Mouse (Mus musculus): Measurements from ENCODE around the gene Vmn1r178. TPM values are rescaled to one million over a fixed set of nuclear protein-coding genes. Genes with fewer than 3 reads are reported as not detected.
"Not testable (repeated sequence)": the region's sequence is repeated elsewhere in the genome, so short reads cannot be mapped to it uniquely, and the experiment has no call there.

Vmn1r178 gene
- polyA plus RNA-seq (2014; fragmentation: Nextera tagmentation; extraction: Ambion mirVana), result not detected in 2 replicates

DNA sequence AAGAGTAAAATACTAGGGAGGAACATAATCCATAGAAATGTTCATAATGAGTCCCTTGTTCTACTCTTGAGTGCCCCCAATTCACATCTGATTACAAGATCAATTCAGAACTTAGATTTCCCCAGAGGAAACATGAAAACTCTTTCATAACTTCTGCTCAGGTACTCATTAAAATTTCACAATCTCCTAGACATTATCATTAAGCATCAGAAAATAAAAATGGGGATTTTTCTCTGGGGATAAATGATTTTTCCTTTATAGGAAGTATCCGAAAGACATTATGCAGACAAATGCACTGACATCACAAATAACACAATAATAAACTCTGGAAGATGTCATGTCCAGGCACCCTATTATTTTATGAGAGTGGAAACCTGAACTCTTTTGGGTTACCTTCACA, at the start of gene Vmn1r178:
Gene Vmn1r178 (plus strand): TSS at position 301 of the 400 bp plus-strand sequence.
- Histone ChIP-seq H3K9ac (ENCODE audit: low read depth, low read length) (no peak within 1 kb of the TSS), H3K4me2 (no peak within 1 kb of the TSS), H3K4me3 (ENCODE audit: low read depth, low read length) (no peak within 1 kb of the TSS), H3K27me3 (replicated peaks; ENCODE audit: control insufficient read depth, insufficient read depth, low read length) (no peaks in the 10 kb centered on the region), H3K36me3 (ENCODE audit: control insufficient read depth, insufficient read depth, low read length) (no peaks in the 10 kb centered on the region), H3K4me1 (replicated peaks; ENCODE audit: control insufficient read depth, insufficient read depth, low read length) (no peaks in the 10 kb centered on the region), H3K9me3 (ENCODE audit: control insufficient read depth, low read length) (no peaks in the 10 kb centered on the region; the same call in 1 of the 2 replicates), H3K27ac (ENCODE audit: low read depth, low read length) (no peak within 1 kb of the TSS)
- no peak for ATAC-seq (replicated peaks; ENCODE audit: low FRiP score)
- WGBS, result 84% methylated on average over 1 of the region's 1 CpGs
- DNase-seq (ENCODE audit: low spot score), result no peak

GRCm38 (mm10) chr7:23866349-23866748, 25.5 kb upstream of the Vmn1r178 start, which contains the start of gene Vmn1r177:
Gene Vmn1r177, minus strand, starts transcription at chr7:23866449.
- not testable (repeated sequence) for ATAC-seq (replicated peaks; ENCODE audit: low FRiP score); H3K4me1 ChIP-seq (replicated peaks; ENCODE audit: control insufficient read depth, insufficient read depth, low read length); H3K9ac ChIP-seq (ENCODE audit: low read depth, low read length); H3K27ac ChIP-seq (ENCODE audit: low read depth, low read length); H3K4me3 ChIP-seq (ENCODE audit: low read depth, low read length); DNase-seq (ENCODE audit: low spot score); H3K36me3 ChIP-seq (ENCODE audit: control insufficient read depth, insufficient read depth, low read length); H3K27me3 ChIP-seq (replicated peaks; ENCODE audit: control insufficient read depth, insufficient read depth, low read length); H3K9me3 ChIP-seq (ENCODE audit: control insufficient read depth, low read length); H3K4me2 ChIP-seq
- 16% methylated on average over 1 of the region's 1 CpGs for WGBS

DNA sequence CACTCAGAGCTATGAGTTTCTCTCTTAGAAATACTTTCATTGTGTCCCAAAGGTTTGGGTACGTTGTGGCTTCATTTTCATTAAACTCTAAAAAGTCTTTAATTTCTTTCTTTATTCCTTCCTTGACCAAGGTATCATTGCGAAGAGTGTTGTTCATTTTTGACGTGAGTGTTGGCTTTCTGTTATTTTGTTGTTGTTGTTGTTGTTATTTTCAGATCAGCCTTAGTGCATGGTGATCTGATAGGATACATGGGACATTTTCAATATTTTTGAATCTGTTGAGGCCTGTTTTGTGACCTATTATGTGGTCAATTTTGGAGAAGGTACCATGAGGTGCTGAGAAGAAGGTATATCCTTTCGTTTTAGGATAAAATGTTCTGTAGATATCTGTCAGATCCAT, 14.9 kb upstream of the Vmn1r178 start:
- not testable (repeated sequence) for H3K27me3 ChIP-seq (replicated peaks; ENCODE audit: control insufficient read depth, insufficient read depth, low read length); H3K36me3 ChIP-seq (ENCODE audit: control insufficient read depth, insufficient read depth, low read length); H3K4me3 ChIP-seq (ENCODE audit: low read depth, low read length); H3K9me3 ChIP-seq (ENCODE audit: control insufficient read depth, low read length); H3K4me2 ChIP-seq; H3K9ac ChIP-seq (ENCODE audit: low read depth, low read length); DNase-seq (ENCODE audit: low spot score); ATAC-seq (replicated peaks; ENCODE audit: low FRiP score); H3K27ac ChIP-seq (ENCODE audit: low read depth, low read length); H3K4me1 ChIP-seq (replicated peaks; ENCODE audit: control insufficient read depth, insufficient read depth, low read length)
- WGBS, result 72% methylated on average over 3 of the region's 4 CpGs

- ATAC-seq (replicated peaks; ENCODE audit: low FRiP score), result no peak
- H3K36me3 ChIP-seq (ENCODE audit: control insufficient read depth, insufficient read depth, low read length), result no peaks in the 10 kb centered on the region
- H3K4me3 ChIP-seq (ENCODE audit: low read depth, low read length), result no peak within 1 kb of the TSS
- peaks cover 6% of the 10 kb centered on the region for H3K9me3 ChIP-seq (ENCODE audit: control insufficient read depth, low read length)
- no peaks in the 10 kb centered on the region for H3K4me1 ChIP-seq (replicated peaks; ENCODE audit: control insufficient read depth, insufficient read depth, low read length)
- no peak for DNase-seq (ENCODE audit: low spot score)
- no peak within 1 kb of the TSS for H3K4me2 ChIP-seq
- H3K27ac ChIP-seq (ENCODE audit: low read depth, low read length), result no peak within 1 kb of the TSS
- WGBS, result 48% methylated on average over 2 of the region's 2 CpGs
- no peaks in the 10 kb centered on the region for H3K27me3 ChIP-seq (replicated peaks; ENCODE audit: control insufficient read depth, insufficient read depth, low read length)
- no peak within 1 kb of the TSS for H3K9ac ChIP-seq (ENCODE audit: low read depth, low read length)
Measured at GRCm38 (mm10) chr7:23926678-23927077, 34.9 kb downstream of the Vmn1r178 start, which contains the start of gene Vmn1r179. Gene Vmn1r179, plus strand, starts transcription at chr7:23926978.

Other genes starting within 250 kb of the Vmn1r178 start
- gene Vmn1r172, start 233.7 kb upstream of the Vmn1r178 start, polyA plus RNA-seq (2014; fragmentation: Nextera tagmentation; extraction: Ambion mirVana), result not detected in 2 replicates
- gene Vmn1r173, start 191.3 kb upstream of the Vmn1r178 start, polyA plus RNA-seq (2014; fragmentation: Nextera tagmentation; extraction: Ambion mirVana), result not detected in 2 replicates
- not detected in 2 replicates for gene Vmn1r174, start 139.7 kb upstream of the Vmn1r178 start, polyA plus RNA-seq (2014; fragmentation: Nextera tagmentation; extraction: Ambion mirVana)
- gene Vmn1r175, start 81.4 kb upstream of the Vmn1r178 start, polyA plus RNA-seq (2014; fragmentation: Nextera tagmentation; extraction: Ambion mirVana), result not detected in 2 replicates
- gene Vmn1r176, start 54.6 kb upstream of the Vmn1r178 start, polyA plus RNA-seq (2014; fragmentation: Nextera tagmentation; extraction: Ambion mirVana), result not detected in 2 replicates
- not detected in 2 replicates for gene Vmn1r177, start 25.6 kb upstream of the Vmn1r178 start, polyA plus RNA-seq (2014; fragmentation: Nextera tagmentation; extraction: Ambion mirVana)
- gene Vmn1r179, start 35.0 kb downstream of the Vmn1r178 start, polyA plus RNA-seq (2014; fragmentation: Nextera tagmentation; extraction: Ambion mirVana), result not detected in 2 replicates
- gene Vmn1r180, start 58.6 kb downstream of the Vmn1r178 start, polyA plus RNA-seq (2014; fragmentation: Nextera tagmentation; extraction: Ambion mirVana), result not detected in 2 replicates
- gene Vmn1r181, start 82.6 kb downstream of the Vmn1r178 start, polyA plus RNA-seq (2014; fragmentation: Nextera tagmentation; extraction: Ambion mirVana), result not detected in 2 replicates
- not detected in 2 replicates for gene V1rd19, start 109.7 kb downstream of the Vmn1r178 start, polyA plus RNA-seq (2014; fragmentation: Nextera tagmentation; extraction: Ambion mirVana)
- not detected in 2 replicates for gene Vmn1r183, start 161.2 kb downstream of the Vmn1r178 start, polyA plus RNA-seq (2014; fragmentation: Nextera tagmentation; extraction: Ambion mirVana)
- gene Zfp180, start 189.9 kb downstream of the Vmn1r178 start, polyA plus RNA-seq (2014; fragmentation: Nextera tagmentation; extraction: Ambion mirVana), result 19.8 and 22.4 TPM in 2 replicates
- gene Zfp112, start 220.3 kb downstream of the Vmn1r178 start, polyA plus RNA-seq (2014; fragmentation: Nextera tagmentation; extraction: Ambion mirVana), result 2.1 and 3.5 TPM in 2 replicates
- 10.3 and 10.5 TPM in 2 replicates for gene Zfp235, start 242.2 kb downstream of the Vmn1r178 start, polyA plus RNA-seq (2014; fragmentation: Nextera tagmentation; extraction: Ambion mirVana)